Mouse (Mus musculus) brain, embryonic 14.5 days (tissue): ENCODE measurements around the gene Slc22a3. TPM values are rescaled to one million over a fixed set of nuclear protein-coding genes. Genes with fewer than 3 reads are reported as not detected.

ENCODE experiments used
- DNase-seq: peaks from one replicate; pipeline ENCODE4 v3.0.0-alpha.2; 2011; ENCODE audit warnings: low read depth
- CTCF ChIP-seq: fragments of 200-500 bp; IDR thresholded peaks from 2 replicates; pipeline ENCODE4 v1.5.1; 2012; ENCODE audit warnings: inconsistent platforms, mild to moderate bottlenecking, moderate library complexity, borderline replicate concordance; ENCODE audit not compliant: insufficient read depth, insufficient read length; ENCODE audit errors: extremely low read depth
- POLR2A ChIP-seq: fragments of 200-500 bp; IDR thresholded peaks from 2 replicates; pipeline ENCODE4 v1.6.1; 2012; ENCODE audit warnings: mild to moderate bottlenecking, inconsistent platforms, borderline replicate concordance; ENCODE audit not compliant: poor library complexity, insufficient read depth, insufficient read length, severe bottlenecking; ENCODE audit errors: extremely low read depth
- polyA plus RNA-seq: library from polyadenylated mRNA; depleted of rRNA; stranded (reverse); fragments of >200 nt; gene quantifications from 2 replicates; pipeline ENCODE4 v1.2.3, GENCODE M21; 2012

Gene Slc22a3
- polyA plus RNA-seq, 1 experiment = 1.1 TPM

GRCm38 (mm10) chr17:12453691-12454090 is 53.8 kb downstream of the Slc22a3 start:
- TF ChIP-seq POLR2A = no peak
- no peak for TF ChIP-seq CTCF
- DNase-seq = no peak

- peak; percentile 39 for DNase-seq
- TF ChIP-seq POLR2A = no peak
- TF ChIP-seq CTCF = no peak
These were observed 54.5 kb downstream of the Slc22a3 start for GRCm38 (mm10) chr17:12452862-12453531.

- TF ChIP-seq POLR2A (no peak), CTCF (peak; percentile 11; the same call in 1 of the 2 replicates)
- peak; percentile 18 for DNase-seq
These were observed 56.3 kb downstream of the Slc22a3 start for GRCm38 (mm10) chr17:12451234-12451633.

GRCm38 (mm10) chr17:12444561-12444960 is 62.9 kb downstream of the Slc22a3 start:
- DNase-seq = peak; percentile 7
- TF ChIP-seq CTCF (no peak), POLR2A (no peak)

GRCm38 (mm10) chr17:12437771-12438170 is 69.7 kb downstream of the Slc22a3 start:
- DNase-seq = no peak
- TF ChIP-seq POLR2A (no peak), CTCF (no peak)

GRCm38 (mm10) chr17:12431707-12432106 is 75.8 kb downstream of the Slc22a3 start:
- DNase-seq = peak; percentile 37
- TF ChIP-seq CTCF = no peak
- TF ChIP-seq POLR2A = no peak

GRCm38 (mm10) chr17:12428369-12428768 is 79.1 kb downstream of the Slc22a3 start:
- TF ChIP-seq CTCF = no peak
- DNase-seq = peak; percentile 69

GRCm38 (mm10) chr17:12427156-12427555 is 80.3 kb downstream of the Slc22a3 start:
- TF ChIP-seq CTCF (no peak), POLR2A (no peak)
- no peak for DNase-seq

- TF ChIP-seq CTCF (no peak), POLR2A (no peak)
- no peak for DNase-seq
These were observed 85.4 kb downstream of the Slc22a3 start for GRCm38 (mm10) chr17:12422143-12422542.

- TF ChIP-seq POLR2A (no peak), CTCF (peak; percentile 58; the same call in 1 of the 2 replicates)
- DNase-seq = no peak
These were observed 86.5 kb downstream of the Slc22a3 start for GRCm38 (mm10) chr17:12420886-12421574.

- DNase-seq = no peak
- TF ChIP-seq CTCF (no peak), POLR2A (no peak)
These were observed 87.9 kb downstream of the Slc22a3 start for GRCm38 (mm10) chr17:12419491-12420079.
